Mouse (Mus musculus) small intestine, adult 2 months (tissue): ENCODE results near the gene Olfr734.

Experiments
- CTCF ChIP-seq: fragments of 200-500 bp; IDR thresholded peaks from 2 replicates; pipeline ENCODE4 v1.5.1; 2012; ENCODE audit warnings: low read depth, mild to moderate bottlenecking, control low read depth, inconsistent platforms, low read length, moderate library complexity, mixed read lengths; ENCODE audit not compliant: insufficient replicate concordance, insufficient read length; ENCODE audit errors: extremely low read depth
- POLR2A ChIP-seq: fragments of 200-500 bp; IDR thresholded peaks from 2 replicates; pipeline ENCODE4 v1.6.1; 2012; ENCODE audit warnings: low read depth, mild to moderate bottlenecking, control low read depth, inconsistent platforms, low read length, moderate library complexity

- no peak for TF ChIP-seq CTCF
- TF ChIP-seq POLR2A = no peak
Measured at GRCm38 (mm10) chr14:50284106-50284505, 42.5 kb downstream of the Olfr734 start, which contains the start of gene Olfr732.
